Mouse (Mus musculus): ENCODE data around the gene Dzank1. TPM values are rescaled to one million over a fixed set of nuclear protein-coding genes. Genes with fewer than 3 reads are reported as not detected.
A peak's percentile ranks its signal among the peaks of the same experiment; 100 is the strongest.

Gene Dzank1
- total RNA-seq (2014; rRNA removed) (11.5 and 15.0 TPM in 2 replicates), polyA plus RNA-seq (2015; fragmentation: Nextera tagmentation; extraction: Ambion mirVana) (6.6 and 9.2 TPM in 2 replicates)

GRCm38 (mm10) chr2:144526981-144527820 is at the start of gene Dzank1, which contains the start of gene Polr3f:
TSS of gene Dzank1 (minus strand) at chr2:144527414.
TSS of gene Polr3f (plus strand) at chr2:144527718.
- DNase-seq, result peak; percentile 98
- Histone ChIP-seq H3K36me3 (ENCODE audit: insufficient read depth) (peaks cover 8% of the 10 kb centered on the region; the same call in 1 of the 2 replicates), H3K27ac (ENCODE audit: low read depth, low read length) (peak within 1 kb of the TSS; percentile 97), H3K4me1 (ENCODE audit: insufficient read depth) (peaks cover 9% of the 10 kb centered on the region), H3K9me3 (ENCODE audit: low read length) (no peaks in the 10 kb centered on the region), H3K27me3 (ENCODE audit: insufficient read depth, low read length) (no peaks in the 10 kb centered on the region; the same call in 1 of the 2 replicates), H3K9ac (peak within 1 kb of the TSS; percentile 90), H3K4me3 (ENCODE audit: low read depth, low read length) (peak within 1 kb of the TSS; percentile 98), H3K4me2 (ENCODE audit: low read depth) (peak within 1 kb of the TSS; percentile 65)
- under 1% methylated on average over 56 of the region's 56 CpGs for WGBS
- ATAC-seq, result peak; percentile 98
- peak; percentile 30 for TF ChIP-seq CTCF (IDR thresholded peaks at IDR 0.05; ENCODE audit: low read depth)

GRCm38 (mm10) chr2:144555820-144556552 is 28.8 kb upstream of the Dzank1 start, which contains the start of gene Sec23b:
TSS of gene Sec23b (plus strand) at chr2:144556229.
- H3K27ac ChIP-seq (ENCODE audit: low read depth, low read length), result peak within 1 kb of the TSS; percentile 72
- no peaks in the 10 kb centered on the region for H3K9me3 ChIP-seq (ENCODE audit: low read length)
- peak within 1 kb of the TSS; percentile 59 for H3K9ac ChIP-seq
- peak within 1 kb of the TSS; percentile 79 for H3K4me3 ChIP-seq (ENCODE audit: low read depth, low read length)
- peak within 1 kb of the TSS; percentile 70 for H3K4me2 ChIP-seq (ENCODE audit: low read depth)
- peaks cover 3% of the 10 kb centered on the region; the same call in 1 of the 2 replicates for H3K36me3 ChIP-seq (ENCODE audit: insufficient read depth)
- peaks cover 10% of the 10 kb centered on the region for H3K4me1 ChIP-seq (ENCODE audit: insufficient read depth)
- peak; percentile 96 for DNase-seq
- peak; percentile 99 for ATAC-seq
- no peaks in the 10 kb centered on the region for H3K27me3 ChIP-seq (ENCODE audit: insufficient read depth, low read length)
- WGBS, result under 1% methylated on average over 44 of the region's 44 CpGs
- no peak for TF ChIP-seq CTCF (IDR thresholded peaks at IDR 0.05; ENCODE audit: low read depth)

GRCm38 (mm10) chr2:144555286-144555819 is 28.1 kb upstream of the Dzank1 start:
- peaks cover 3% of the 10 kb centered on the region; the same call in 1 of the 2 replicates for H3K36me3 ChIP-seq (ENCODE audit: insufficient read depth)
- peak overlapping the region; percentile 79 for H3K4me3 ChIP-seq (ENCODE audit: low read depth, low read length)
- DNase-seq, result no peak
- H3K27me3 ChIP-seq (ENCODE audit: insufficient read depth, low read length), result no peaks in the 10 kb centered on the region
- no peak for ATAC-seq
- H3K4me2 ChIP-seq (ENCODE audit: low read depth), result peak overlapping the region; percentile 70
- WGBS, result 4% methylated on average over 14 of the region's 14 CpGs
- no peaks in the 10 kb centered on the region for H3K9me3 ChIP-seq (ENCODE audit: low read length)
- TF ChIP-seq CTCF (IDR thresholded peaks at IDR 0.05; ENCODE audit: low read depth), result no peak
- H3K9ac ChIP-seq, result peak overlapping the region; percentile 59
- H3K4me1 ChIP-seq (ENCODE audit: insufficient read depth), result peaks cover 10% of the 10 kb centered on the region
- peak overlapping the region; percentile 72 for H3K27ac ChIP-seq (ENCODE audit: low read depth, low read length)

- ATAC-seq (no peak), DNase-seq (no peak)
- Histone ChIP-seq H3K4me2 (ENCODE audit: low read depth) (no peak overlapping the region), H3K4me1 (ENCODE audit: insufficient read depth) (peaks cover 13% of the 10 kb centered on the region), H3K9ac (no peak overlapping the region), H3K4me3 (ENCODE audit: low read depth, low read length) (no peak overlapping the region), H3K9me3 (ENCODE audit: low read length) (no peaks in the 10 kb centered on the region), H3K27me3 (ENCODE audit: insufficient read depth, low read length) (no peaks in the 10 kb centered on the region), H3K27ac (ENCODE audit: low read depth, low read length) (no peak overlapping the region), H3K36me3 (ENCODE audit: insufficient read depth) (peaks cover under 1% of the 10 kb centered on the region; the same call in 1 of the 2 replicates)
- TF ChIP-seq CTCF (IDR thresholded peaks at IDR 0.05; ENCODE audit: low read depth), result no peak
- 92% methylated on average over 3 of the region's 3 CpGs for WGBS
These were observed 26.7 kb upstream of the Dzank1 start for GRCm38 (mm10) chr2:144553905-144554304.

GRCm38 (mm10) chr2:144550529-144550928 is 23.3 kb upstream of the Dzank1 start, which contains the start of gene Rbbp9:
TSS of gene Rbbp9 (minus strand) at chr2:144550869.
- peak; percentile 81 for DNase-seq
- H3K4me3 ChIP-seq (ENCODE audit: low read depth, low read length), result peak within 1 kb of the TSS; percentile 60
- H3K36me3 ChIP-seq (ENCODE audit: insufficient read depth), result peaks cover 8% of the 10 kb centered on the region; the same call in 1 of the 2 replicates
- no peaks in the 10 kb centered on the region for H3K9me3 ChIP-seq (ENCODE audit: low read length)
- H3K4me1 ChIP-seq (ENCODE audit: insufficient read depth), result peaks cover 7% of the 10 kb centered on the region
- peak within 1 kb of the TSS; percentile 77 for H3K9ac ChIP-seq
- WGBS, result 0% methylated on average over 17 of the region's 17 CpGs
- no peaks in the 10 kb centered on the region for H3K27me3 ChIP-seq (ENCODE audit: insufficient read depth, low read length)
- H3K27ac ChIP-seq (ENCODE audit: low read depth, low read length), result peak within 1 kb of the TSS; percentile 71
- ATAC-seq, result peak; percentile 97
- H3K4me2 ChIP-seq (ENCODE audit: low read depth), result peak within 1 kb of the TSS; percentile 54
- no peak for TF ChIP-seq CTCF (IDR thresholded peaks at IDR 0.05; ENCODE audit: low read depth)

GRCm38 (mm10) chr2:144547559-144547958 is 20.3 kb upstream of the Dzank1 start:
- ATAC-seq (no peak), DNase-seq (no peak)
- H3K4me3 ChIP-seq (ENCODE audit: low read depth, low read length), result no peak overlapping the region
- peaks cover 30% of the 10 kb centered on the region for H3K36me3 ChIP-seq (ENCODE audit: insufficient read depth)
- H3K27me3 ChIP-seq (ENCODE audit: insufficient read depth, low read length), result no peaks in the 10 kb centered on the region
- H3K9me3 ChIP-seq (ENCODE audit: low read length), result no peaks in the 10 kb centered on the region
- no peak overlapping the region for H3K27ac ChIP-seq (ENCODE audit: low read depth, low read length)
- no peak overlapping the region for H3K4me2 ChIP-seq (ENCODE audit: low read depth)
- H3K9ac ChIP-seq, result no peak overlapping the region
- no peak for TF ChIP-seq CTCF (IDR thresholded peaks at IDR 0.05; ENCODE audit: low read depth)
- WGBS, result 82% methylated on average over 4 of the region's 4 CpGs
- peaks cover 3% of the 10 kb centered on the region; the same call in 1 of the 2 replicates for H3K4me1 ChIP-seq (ENCODE audit: insufficient read depth)
